Mouse (Mus musculus) left cerebral cortex, adult 18-20 months (tissue): Measurements from ENCODE around the gene Sez6l2. TPM values are rescaled to one million over a fixed set of nuclear protein-coding genes. Genes with fewer than 3 reads are reported as not detected.
A peak's percentile ranks its signal among the peaks of the same experiment; 100 is the strongest.
"Not testable (repeated sequence)": the region's sequence is repeated elsewhere in the genome, so short reads cannot be mapped to it uniquely, and the experiment has no call there.

Experiments
- DNase-seq, 2 experiments: peaks; one replicate each; pipeline ENCODE4 v3.0.0; 2021 to 2022; ENCODE audit warnings: low spot score in 2 of 2, mixed read lengths in 1 of 2
- long read RNA-seq, 2 experiments: library from polyadenylated mRNA; stranded (forward); transcript quantifications; one replicate each; pipeline ENCODE4 v2.0.0; 2021
- total RNA-seq, 2 experiments: library from RNA; stranded (reverse); gene quantifications; 2 replicates each; pipeline ENCODE4 v1.2.3; 2021

Sez6l2 gene
- 100 to 1,000 TPM; 407 to 416 TPM for total RNA-seq
- long read RNA-seq, experiment 1, transcript Sez6l2-202 (18 exons, 3,595 nt) = minor isoform, 27 of 259 reads
- long read RNA-seq, experiment 1, transcript Sez6l2-203 (17 exons, 3,732 nt) = major isoform, 37 of 259 reads
- long read RNA-seq, experiment 1, partial matches to known transcripts = 164 of 259 reads
- long read RNA-seq, experiment 1, other reads (novel, unspliced or antisense) = 30 of 259 reads
- long read RNA-seq, experiment 2, transcript Sez6l2-203 (17 exons, 3,732 nt) = major isoform, 16 of 197 reads
- long read RNA-seq, experiment 2, transcript Sez6l2-202 (18 exons, 3,595 nt) = major isoform, 16 of 197 reads
- long read RNA-seq, experiment 2, partial matches to known transcripts = 145 of 197 reads
- long read RNA-seq, experiment 2, other reads (novel, unspliced or antisense) = 19 of 197 reads

DNA sequence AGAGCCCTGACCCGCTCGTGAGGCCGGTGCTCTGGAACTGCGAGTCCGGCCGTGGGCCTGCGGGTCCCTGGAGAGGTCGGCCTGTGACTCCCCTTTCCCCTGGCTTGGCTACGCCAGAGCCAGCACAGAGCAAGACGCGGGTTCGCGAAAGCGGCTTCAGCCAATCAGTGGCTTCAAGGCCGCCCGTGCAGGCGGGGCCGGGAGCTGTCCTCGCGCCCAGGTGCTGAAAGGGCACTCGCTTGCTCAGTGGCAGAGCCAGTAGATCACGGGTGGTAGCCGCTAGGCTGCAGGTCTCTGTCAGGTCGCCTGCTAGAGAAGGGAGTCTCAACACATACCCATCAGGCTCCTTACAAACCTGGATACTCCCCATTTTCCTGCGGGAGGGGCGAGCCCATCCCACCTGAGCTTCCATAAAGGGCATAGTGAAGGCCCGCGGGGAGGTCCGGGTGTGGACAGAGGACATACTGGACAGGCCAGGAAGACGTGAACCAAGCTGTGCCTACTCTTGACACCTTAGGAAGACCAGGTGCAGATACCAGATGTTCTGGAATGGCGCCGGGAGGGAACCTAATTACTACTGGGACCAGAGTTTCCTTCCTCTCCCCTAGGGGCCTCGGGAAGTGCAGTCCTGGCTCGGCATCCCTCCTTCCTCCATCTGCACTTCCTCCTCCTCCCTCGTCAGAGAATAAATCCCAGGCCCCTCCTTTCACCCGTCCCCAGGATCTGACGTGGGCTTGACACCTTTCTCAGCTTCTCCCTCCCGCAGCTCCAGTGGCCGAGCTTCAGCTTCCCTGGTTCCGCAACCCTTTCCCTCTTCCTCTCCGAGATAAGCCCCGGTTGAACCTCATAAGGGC lies at the start of gene Sez6l2:
Sez6l2 (plus strand) TSS at position 771 of the 854 bp plus-strand sequence.
- DNase-seq = peak; percentile 76 to 85

DNA sequence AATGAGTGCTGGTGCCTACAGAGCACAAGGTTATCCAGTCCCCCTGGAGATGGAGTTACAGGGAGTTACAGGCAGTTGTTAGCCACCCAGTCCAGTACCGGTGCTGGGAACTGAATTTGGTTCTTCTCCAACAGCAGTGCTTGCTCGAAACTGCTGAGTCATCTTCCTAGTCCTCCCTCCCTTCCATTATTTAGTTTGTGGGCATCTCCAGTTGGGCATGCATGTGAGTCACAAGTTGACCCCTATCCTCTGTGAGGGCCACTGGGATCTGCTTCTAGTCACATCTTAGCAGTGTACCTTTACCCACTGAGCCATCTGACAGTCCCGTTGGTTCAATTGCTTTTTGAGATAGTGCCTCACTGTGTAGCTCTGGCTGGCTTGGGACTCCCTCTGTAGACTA lies 44.8 kb upstream of the Sez6l2 start:
- no peak for DNase-seq

DNA sequence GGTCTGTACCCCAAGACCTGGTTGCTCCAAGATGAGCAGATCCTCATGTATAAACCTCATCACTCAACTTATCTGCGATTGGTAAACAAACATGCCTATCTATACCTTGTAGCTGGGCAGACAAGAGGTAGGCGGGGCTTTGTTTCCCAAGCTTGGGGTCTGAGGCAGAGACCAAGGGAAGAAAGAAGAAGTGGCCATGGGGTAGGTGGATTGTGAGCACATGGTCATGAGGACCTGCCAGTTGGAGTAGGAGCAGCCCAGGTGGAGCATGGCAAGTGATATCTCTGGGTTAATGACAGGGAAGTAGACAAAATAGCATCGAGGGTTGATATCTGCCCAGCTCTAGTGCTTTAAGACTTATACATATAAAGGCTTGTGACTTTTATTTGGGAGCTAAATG lies 35.5 kb upstream of the Sez6l2 start:
- no peak for DNase-seq

DNA sequence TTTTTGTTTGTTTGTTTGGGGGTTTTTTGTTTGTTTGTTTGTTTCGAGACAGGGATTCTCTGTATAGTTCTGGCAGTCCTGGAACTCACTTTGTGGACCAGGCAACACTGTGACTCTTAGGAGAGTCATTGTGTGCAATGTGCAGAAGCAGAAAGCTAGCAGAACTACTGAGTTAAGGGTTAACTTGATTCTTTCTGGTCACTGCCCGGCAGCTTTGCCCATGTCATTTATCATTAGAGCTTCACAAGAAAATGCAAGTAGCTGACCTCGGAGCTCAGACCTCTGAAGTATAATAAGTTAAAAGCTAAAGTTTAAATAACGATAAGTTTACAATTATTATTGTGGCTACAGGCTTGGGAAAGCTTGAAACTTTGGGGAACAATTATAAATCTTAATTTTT lies 32.0 kb upstream of the Sez6l2 start:
- not testable (repeated sequence) for DNase-seq

DNA sequence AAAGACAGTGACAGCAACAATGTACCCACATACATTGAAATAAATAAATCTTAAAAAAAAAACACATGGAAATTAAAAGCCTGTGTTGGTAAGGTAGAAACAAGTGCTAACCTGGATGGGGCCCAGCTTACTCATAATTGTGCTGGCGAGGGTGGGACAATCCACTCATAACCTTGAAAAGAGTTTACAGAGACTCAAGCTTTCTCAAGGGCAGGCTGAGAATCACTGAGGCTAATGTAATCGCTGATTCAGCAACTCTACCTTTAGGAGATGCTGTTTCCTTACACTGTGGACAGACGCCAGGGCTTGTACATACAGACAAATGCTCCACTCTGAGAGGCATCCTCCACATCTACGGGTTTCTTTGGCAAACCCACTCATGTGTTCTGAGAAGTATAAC lies 30.4 kb upstream of the Sez6l2 start:
- DNase-seq = no peak

DNA sequence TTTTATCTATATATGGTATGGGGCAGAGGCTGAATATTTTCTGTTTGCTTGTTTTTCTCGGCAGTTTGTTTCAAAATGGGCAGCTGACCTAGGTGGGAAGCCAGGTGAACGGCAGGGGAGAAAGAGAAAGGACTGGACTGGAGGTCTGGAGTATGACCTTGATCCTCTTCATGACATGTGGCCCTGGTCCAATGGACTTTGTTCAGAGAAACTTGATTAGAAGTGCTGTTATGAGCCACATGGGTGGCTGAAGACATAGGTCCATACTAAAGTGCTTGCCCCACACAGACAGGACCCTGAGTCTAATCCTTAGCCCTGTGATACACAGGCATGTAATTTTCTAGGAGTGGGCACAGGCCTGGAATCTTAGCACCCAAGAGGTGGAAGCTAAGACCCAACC lies 28.8 kb upstream of the Sez6l2 start:
- DNase-seq = no peak

DNA sequence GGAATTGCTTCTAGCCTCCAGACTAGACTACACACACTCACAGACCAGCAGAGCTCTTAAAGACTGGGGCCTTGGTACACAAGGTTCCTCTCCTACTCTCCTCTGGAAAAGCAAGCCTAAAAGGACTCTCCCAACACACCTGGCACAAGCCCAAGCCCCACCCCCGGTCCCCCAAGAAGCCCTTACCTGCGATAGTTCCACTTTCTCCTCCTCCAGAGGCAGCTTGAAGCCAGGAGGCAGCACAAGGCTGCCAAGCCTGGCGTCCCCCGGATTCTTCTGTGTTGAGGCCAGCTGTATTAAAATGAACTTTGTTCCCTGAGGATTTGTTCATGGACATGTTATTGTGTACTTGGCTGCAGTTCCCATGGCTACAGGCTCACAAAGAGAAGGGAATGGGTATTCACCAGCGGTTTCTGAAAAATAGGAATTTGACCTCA lies 27.7 kb upstream of the Sez6l2 start, which contains the start of gene Tmem219:
Tmem219 (minus strand) TSS at position 294 of the 437 bp plus-strand sequence.
- no peak for DNase-seq

DNA sequence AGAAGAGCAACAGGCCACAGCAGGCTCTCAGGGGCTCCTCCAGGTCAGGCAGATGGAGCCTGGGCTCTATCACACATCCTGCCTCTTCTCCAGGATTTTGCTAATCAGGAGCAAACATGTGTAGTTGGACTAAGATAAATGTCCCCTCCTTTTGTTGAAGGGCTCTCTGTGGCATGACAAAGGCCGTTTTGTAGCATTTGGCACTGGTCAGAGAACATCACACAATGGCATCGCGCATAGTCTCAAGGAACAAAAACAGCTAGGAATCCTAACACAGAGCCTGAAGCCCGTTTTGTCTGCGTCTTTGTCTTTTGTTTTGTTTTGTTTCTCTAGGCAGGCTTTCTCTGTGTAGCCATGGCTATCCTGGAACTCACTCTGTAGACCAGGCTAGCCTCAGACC lies 26.4 kb upstream of the Sez6l2 start:
- no peak for DNase-seq

DNA sequence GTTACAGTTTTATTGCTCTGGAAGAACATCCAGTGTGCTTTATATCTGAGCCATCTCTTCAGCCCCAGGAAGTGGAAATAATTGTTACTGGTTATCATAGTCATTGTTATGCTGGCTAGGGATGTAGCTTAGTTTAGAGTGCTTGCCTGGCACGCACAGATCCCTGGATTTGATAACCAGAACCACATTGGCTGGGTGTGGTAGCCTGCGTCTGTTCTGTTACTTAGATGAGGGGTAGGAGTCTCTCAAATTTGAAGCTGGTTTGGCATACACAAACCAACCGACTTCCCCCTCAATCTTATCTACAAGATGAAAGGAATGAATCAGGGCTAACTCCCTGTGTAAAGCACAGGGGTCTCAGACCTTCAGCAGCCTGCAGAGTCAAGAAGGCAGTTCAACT lies 24.1 kb upstream of the Sez6l2 start:
- DNase-seq = no peak

DNA sequence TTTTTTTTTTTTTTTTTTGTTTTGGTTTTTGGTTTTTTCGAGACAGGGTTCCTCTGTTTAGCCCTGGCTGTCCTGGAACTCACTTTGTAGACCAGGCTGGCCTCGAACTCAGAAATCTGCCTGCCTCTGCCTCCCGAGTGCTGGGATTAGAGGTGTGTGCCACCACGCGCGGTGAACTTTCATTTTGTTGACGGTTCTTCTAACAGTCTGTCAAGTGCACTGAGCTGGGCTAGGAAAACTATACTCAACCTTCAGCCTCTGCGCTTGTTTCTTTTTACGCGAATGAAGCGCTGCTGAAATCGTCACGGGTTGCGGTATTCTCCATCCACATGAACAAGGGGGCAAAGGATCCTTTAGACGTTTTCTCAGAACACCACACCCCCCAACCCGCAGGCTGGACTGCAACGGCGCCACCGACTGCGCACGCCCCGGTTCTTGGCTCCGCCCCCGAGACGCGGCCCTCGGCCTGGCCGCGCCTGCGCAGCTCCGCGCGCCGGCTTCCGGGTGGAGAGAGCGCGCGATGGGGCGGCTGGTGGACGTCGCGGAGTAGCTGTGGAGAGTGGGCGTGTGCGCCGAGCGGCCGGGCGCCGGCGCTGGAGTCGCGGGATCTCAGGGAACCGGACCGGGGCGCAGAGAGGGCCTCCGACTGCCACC lies 21.9 kb upstream of the Sez6l2 start, which contains the start of gene Kctd13:
Kctd13 (plus strand) TSS at position 496 of the 654 bp plus-strand sequence.
- peak; percentile 90 to 95 for DNase-seq

DNA sequence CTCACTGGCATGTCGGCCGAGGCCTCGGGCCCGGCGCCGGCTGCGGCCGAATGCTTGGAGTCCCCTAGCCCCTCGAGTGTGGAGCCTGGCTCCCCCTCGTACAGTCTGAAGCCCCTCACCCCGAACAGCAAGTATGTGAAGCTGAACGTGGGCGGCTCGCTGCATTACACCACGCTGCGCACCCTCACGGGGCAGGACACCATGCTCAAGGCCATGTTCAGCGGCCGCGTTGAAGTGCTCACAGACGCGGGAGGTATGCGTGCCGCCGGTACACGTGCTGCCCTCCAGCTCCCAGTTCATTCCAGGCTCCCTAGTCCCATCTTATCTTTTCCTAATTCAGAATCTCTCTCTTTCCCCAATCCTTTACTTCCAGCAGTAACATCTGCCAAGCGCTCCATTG lies 21.3 kb upstream of the Sez6l2 start:
- no peak for DNase-seq

DNA sequence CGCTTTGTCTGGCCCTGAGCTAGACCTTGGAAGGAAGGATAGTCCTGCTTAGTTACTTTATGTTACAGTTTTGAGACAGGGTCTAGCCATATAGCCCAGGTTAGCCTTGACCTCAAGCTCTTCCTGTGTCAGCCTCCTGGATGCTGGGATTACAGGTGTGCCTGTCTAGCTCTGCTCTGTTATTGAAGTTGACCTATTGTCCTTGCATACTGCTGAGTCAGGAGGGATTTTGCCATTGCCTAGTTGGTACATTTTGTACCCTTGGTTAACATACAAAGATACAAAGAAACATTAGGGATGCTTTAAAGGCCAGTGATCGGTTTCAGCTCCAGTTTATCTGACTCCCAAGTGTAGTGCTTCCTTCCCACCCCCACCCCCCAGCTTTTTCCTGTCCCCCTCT lies 17.7 kb upstream of the Sez6l2 start:
- no peak for DNase-seq

DNA sequence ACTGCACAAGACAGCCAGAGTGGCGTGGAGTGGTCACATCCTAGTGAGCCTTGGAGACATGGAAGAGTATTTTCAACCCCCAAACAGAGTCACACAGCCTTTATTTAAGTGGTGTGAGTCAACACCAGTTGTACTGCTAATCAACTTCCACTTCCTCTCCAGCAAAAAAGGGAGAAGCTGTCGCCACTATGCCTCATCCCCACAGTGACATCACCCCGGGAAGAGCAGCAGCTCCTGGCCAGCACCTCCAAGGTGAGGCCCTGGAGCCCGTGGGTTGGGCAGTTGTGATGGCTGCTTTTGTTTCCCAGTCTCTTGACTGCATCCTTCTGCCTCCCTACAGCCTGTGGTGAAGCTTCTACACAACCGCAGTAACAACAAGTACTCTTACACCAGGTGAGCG lies 9.2 kb upstream of the Sez6l2 start:
- DNase-seq = no peak

DNA sequence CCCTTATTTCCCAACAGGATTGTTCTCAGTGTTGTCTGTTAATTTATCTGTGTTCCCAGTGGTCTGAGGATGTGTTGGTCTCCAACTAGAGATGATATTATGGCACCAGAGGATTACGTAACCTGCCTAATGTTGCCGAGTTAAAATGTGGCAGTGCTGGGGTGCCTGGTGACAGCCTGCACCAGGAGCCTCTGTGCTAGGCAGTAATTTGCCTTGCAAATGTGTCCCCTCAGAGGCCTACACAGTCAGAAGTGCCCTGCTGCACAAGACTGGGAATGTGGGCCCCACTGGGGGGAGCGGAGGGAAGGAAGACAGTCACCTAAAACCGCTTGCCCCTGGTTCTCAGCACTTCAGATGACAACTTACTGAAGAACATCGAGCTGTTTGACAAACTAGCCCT lies 8.6 kb upstream of the Sez6l2 start:
- DNase-seq = peak in 1 of 2 experiments; percentile 40

DNA sequence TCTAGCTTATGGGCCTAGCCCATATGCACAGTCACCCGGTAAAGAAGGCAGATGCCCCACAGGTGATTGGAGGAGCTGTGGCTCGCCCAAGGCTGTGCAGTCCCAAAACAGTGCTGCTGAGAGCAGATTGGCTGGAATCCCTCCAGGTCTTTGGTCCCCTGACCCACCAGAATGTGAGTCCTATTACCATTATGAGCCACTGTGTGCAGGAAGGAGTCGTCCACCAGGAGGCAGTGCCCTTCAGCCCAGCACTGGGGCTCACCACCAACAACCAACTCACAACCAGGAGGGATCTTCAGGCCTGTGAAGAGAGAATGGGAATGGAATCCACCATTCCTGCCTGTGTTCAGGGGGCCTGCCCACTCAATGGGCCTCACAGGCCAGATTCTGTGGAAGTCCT lies 3.8 kb upstream of the Sez6l2 start:
- no peak for DNase-seq

DNA sequence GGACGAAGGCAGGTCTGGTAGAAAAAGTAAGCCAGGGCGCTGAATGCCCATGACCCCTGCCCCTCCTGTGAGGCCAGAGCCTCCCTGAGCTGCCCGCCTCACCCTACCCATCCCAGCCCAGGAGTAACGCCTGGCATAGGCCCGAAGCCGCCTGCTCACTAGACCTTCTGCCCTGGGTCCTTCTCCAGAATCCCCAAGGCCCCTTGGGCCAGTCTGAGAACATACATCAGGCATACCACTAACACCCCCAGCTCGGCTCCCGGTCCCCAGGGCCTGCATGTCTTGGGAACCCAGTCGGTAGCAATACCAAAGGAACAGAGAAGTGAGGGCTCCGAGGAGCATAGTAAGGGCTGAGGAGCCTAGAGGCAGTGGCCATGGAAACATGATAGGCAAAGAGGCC lies 1.7 kb upstream of the Sez6l2 start:
- DNase-seq = no peak

DNA sequence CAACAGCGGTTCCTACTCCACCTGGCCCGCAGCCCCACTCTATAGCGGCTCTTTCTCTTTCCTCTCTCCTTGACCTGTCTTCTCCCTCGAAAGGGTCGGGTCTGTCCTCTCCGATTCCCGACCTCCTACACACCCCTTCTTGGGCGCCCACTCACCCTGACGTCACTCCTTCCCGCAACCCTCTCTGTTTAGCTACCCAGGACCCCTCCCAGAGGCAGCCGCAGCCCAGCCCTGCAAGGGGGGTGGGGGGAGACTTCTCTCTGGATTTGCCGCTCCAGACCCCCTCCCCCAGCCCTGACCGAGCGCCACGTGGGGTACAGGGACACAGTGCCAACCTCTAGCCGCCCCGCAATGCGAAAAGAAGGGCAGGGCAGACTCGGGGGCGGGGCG lies 965 bp upstream of the Sez6l2 start, which contains the start of gene Asphd1:
Asphd1 (minus strand) TSS at position 180 of the 390 bp plus-strand sequence.
- peak; percentile 67 to 72 for DNase-seq

DNA sequence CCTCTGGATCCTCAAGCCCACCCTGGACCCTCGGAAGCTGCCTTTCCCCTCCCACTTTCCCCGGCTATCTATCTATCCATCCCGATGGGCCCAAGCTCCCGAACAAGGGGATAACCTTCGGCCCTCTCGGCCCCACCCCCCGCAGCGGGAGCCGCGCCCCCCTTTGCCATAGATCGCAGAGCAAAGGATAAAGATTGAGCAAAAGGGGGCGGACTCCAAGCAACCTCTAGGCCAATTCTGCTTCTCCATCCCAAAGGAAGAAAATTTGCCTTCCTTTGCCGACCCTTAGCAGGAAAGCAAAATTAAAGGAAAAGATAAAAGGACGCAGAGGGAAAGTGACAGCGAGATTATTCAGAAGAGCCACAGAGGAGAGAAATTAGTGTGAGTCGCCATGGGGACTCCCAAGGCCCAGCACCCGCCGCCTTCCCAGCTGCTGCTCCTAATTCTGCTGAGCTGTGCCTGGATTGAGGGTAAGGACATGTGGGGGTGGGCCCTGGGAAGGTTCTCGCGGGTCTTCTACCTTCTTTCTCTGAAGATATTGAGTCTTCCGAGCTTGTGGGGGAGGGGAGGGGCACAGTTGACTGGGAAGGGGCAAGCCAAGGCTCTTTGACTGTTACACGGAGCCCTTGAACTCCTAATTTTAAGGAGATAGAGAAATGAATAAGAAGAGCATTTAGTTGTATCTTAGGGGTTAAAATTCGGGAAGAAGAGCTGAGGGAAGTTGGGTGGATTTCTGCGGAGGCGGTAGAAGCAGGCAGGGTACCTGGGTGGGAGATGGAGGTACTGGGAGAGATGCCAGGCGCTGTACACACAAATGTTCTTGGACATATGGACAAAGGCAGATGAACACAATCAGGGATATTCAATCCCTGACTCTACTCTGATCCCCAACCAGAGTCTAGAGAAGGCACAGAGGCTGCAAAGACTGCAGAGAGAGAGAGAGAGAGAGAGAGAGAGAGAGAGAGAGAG lies 568 bp downstream of the Sez6l2 start:
- peak in 1 of 2 experiments; percentile 57 for DNase-seq

DNA sequence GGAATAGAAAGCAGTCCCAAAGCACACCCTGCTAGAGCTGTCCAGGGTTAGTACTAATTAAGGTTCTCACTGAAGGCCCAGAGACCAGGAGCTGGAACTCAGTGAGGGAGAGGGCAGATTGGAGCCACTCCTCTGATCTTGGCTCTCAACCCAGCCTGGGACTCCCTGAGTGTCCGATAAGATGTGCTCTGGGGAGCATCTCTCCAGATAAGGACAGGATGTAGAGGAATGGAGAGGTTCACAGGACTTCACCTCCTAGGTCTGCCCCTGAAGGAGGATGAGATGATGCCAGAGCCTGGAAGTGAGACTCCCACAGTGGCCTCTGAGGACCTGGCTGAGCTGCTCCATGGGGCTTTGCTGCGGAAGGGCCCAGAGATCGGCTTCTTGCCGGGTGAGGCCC lies 1.4 kb downstream of the Sez6l2 start:
- no peak for DNase-seq

DNA sequence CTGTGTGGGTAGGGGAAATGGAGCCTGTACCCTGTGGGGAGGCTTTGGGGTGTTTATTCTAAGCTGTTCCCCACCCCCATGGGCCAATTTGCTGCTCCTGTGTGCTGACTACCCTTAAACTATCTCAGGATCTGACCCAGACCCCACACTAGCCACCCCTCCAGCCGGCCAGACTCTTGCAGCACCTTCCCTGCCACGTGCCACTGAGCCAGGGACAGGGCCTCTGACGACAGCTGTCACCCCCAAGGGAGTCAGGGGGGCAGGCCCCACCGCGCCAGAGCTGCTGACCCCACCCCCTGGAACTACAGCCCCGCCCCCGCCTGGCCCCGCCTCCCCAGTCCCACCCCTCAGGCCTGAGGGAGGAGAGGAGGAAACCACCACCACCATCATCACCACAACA lies 2.3 kb downstream of the Sez6l2 start:
- DNase-seq = no peak
